Mouse (Mus musculus) hindbrain, embryonic 14.5 days (tissue): Measurements from ENCODE around the gene Nde1. TPM values are rescaled to one million over a fixed set of nuclear protein-coding genes. Genes with fewer than 3 reads are reported as not detected.

Experiments used
- ATAC-seq: fragments of 200-750 bp; cut with Nextera tagmentation; 2 replicates; pipeline ENCODE4 v1.8.0; 2017; ENCODE audit warnings: moderate number of reproducible peaks, mild to moderate bottlenecking, moderate TSS enrichment, moderate library complexity; ENCODE audit not compliant: low FRiP score
- DNase-seq: peaks from one replicate; pipeline ENCODE4 v3.0.0-alpha.2; 2015; ENCODE audit warnings: low spot score
- H3K27ac ChIP-seq: fragments of 300-500 bp; sonication (generic); 2 replicates; pipeline ENCODE4 v1.5.1; 2014; ENCODE audit warnings: mild to moderate bottlenecking, moderate library complexity
- H3K27me3 ChIP-seq: fragments of 300-500 bp; sonication (generic); 2 replicates; pipeline ENCODE4 v1.6.1; 2014; ENCODE audit warnings: mild to moderate bottlenecking, low read length, mixed read lengths; ENCODE audit not compliant: control insufficient read depth, insufficient read depth
- H3K36me3 ChIP-seq: fragments of 300-500 bp; sonication (generic); replicated peaks from 2 replicates; pipeline ENCODE4 v1.6.1; 2014; ENCODE audit not compliant: control insufficient read depth, insufficient read depth
- H3K4me1 ChIP-seq: fragments of 300-500 bp; sonication (generic); replicated peaks from 2 replicates; pipeline ENCODE4 v1.6.1; 2014; ENCODE audit warnings: antibody characterized with exemption, low read length, mixed read lengths; ENCODE audit not compliant: control insufficient read depth, insufficient read depth
- H3K4me2 ChIP-seq: fragments of 300-500 bp; sonication (generic); replicated peaks from 2 replicates; pipeline ENCODE4 v1.6.1; 2014; ENCODE audit warnings: mild to moderate bottlenecking, moderate library complexity
- H3K4me3 ChIP-seq: fragments of 300-500 bp; sonication (generic); replicated peaks from 2 replicates; pipeline ENCODE4 v1.5.1; 2014; ENCODE audit warnings: mild to moderate bottlenecking, low read length
- H3K9ac ChIP-seq: fragments of 300-500 bp; sonication (generic); 2 replicates; pipeline ENCODE4 v1.6.1; 2014
- H3K9me3 ChIP-seq: fragments of 300-500 bp; sonication (generic); 2 replicates; pipeline ENCODE4 v1.6.1; 2016; ENCODE audit warnings: low read length; ENCODE audit not compliant: control insufficient read depth
- WGBS: fragments of 180-500 bp; shearing (Covaris S2); extraction: QIAGEN DNeasy Blood & Tissue Kit; methylation state at CpG from one replicate; pipeline ENCODE4 v1.1.7; 2014; 5-methylcytosine and 5-hydroxymethylcytosine counted together
- polyA plus RNA-seq: library from polyadenylated mRNA; unstranded; fragments of >200 nt; fragmentation: Nextera tagmentation; extraction: Ambion mirVana; gene quantifications from 2 replicates; pipeline ENCODE4 v1.2.1, GENCODE M21; 2014

Gene Nde1
- polyA plus RNA-seq, 1 experiment from 2014 or later: 22.7 TPM

GRCm38 (mm10) chr16:14182360-14182759 lies 19.3 kb downstream of the Nde1 start:
- Histone ChIP-seq H3K4me2 (no peak overlapping the region), H3K36me3 (peaks cover 16% of the 10 kb centered on the region), H3K9ac (no peak overlapping the region), H3K27me3 (no peaks in the 10 kb centered on the region), H3K9me3 (no peaks in the 10 kb centered on the region), H3K4me1 (no peaks in the 10 kb centered on the region; the same call in 1 of the 2 replicates), H3K27ac (no peak overlapping the region), H3K4me3 (no peak overlapping the region)
- DNase-seq: no peak
- 91% methylated on average over 5 of the region's 5 CpGs for WGBS
- no peak for ATAC-seq

DNA sequence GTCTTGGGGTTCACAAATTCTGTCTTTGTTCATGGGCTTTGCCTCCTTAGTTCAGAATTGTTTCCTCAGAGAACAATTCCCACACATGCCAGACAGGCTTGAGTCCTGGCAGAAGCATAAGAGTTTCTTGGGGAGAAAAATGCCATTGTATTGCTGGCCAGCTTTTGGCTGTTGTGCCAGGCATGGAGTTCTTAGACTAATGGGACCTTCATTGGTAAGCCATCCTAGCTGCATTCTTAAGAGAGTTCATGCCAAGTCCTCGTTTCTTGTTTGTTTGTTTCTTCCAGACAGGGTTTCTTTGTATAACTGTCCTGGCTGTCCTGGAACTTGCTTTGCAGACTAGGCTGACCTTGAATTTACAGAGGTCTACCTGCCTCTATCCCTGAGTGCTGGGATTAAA lies 20.8 kb downstream of the Nde1 start:
- Histone ChIP-seq H3K4me2 (no peak overlapping the region), H3K4me1 (no peaks in the 10 kb centered on the region; the same call in 1 of the 2 replicates), H3K27me3 (no peaks in the 10 kb centered on the region), H3K9ac (no peak overlapping the region), H3K4me3 (no peak overlapping the region), H3K36me3 (peaks cover 14% of the 10 kb centered on the region), H3K27ac (no peak overlapping the region), H3K9me3 (no peaks in the 10 kb centered on the region)
- DNase-seq: no peak
- WGBS: 73% methylated on average over 1 of the region's 1 CpGs
- no peak for ATAC-seq

DNA sequence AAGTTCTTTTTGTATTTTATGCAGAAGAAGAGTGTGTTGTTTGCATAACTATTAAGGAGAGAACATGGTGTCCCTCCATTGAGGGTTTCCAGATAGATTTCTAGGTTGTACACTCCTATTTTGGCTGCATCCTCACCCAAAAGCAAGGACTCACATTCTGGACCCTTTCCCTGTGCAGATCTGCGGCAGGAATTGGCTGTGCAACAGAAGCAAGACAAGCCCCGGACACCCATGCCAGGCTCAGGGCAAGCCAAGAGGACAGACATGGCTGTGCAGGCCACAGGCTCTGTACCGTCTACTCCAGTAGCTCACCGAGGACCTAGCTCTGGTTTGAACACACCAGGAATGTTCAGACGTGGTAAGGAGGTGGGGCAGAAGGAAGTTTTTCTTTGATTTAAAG lies 22.4 kb downstream of the Nde1 start:
- H3K9ac ChIP-seq: no peak overlapping the region
- H3K36me3 ChIP-seq: peaks cover 27% of the 10 kb centered on the region
- no peaks in the 10 kb centered on the region; the same call in 1 of the 2 replicates for H3K4me1 ChIP-seq
- DNase-seq (no peak), ATAC-seq (no peak)
- H3K27me3 ChIP-seq: no peaks in the 10 kb centered on the region
- H3K4me2 ChIP-seq: no peak overlapping the region
- WGBS: 94% methylated on average over 5 of the region's 5 CpGs
- no peak overlapping the region for H3K4me3 ChIP-seq
- no peak overlapping the region for H3K27ac ChIP-seq
- H3K9me3 ChIP-seq: no peaks in the 10 kb centered on the region

DNA sequence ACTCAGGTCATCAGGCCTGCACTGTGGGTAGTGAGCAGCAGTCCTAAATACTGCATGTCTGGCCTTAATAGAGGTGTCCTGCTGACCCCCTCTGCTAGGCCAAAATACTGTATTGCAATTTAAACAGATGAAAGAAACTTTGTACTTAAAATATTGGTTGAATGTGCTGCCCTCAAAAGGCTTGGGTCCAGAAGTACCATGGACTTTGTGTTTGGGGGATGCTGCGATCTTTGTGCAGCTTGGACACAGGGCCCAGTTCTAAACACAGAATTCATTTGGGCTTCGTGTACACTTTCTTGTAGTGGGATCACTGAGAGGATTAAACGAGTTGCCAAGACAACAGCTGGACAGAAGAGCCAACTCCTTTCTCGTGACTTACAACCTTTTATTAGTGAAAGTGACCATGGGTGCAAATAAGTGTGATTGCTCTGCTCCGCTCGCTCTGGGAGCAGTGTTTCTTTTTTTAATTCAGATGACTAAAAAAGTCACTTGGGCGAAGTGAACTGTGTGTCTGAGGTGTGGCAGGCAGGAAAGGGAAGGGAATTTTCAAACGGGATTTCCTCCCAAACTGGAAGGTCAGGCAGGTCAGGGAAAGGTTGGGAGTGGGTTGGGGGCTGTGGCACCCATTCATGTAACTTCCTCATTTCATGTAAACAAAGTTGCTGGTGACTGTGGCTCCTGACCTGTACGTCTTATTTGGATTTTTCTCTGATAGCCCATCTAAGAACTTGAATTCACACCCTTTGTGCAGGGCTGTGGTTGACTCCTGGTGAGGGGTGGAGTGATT lies 31.3 kb downstream of the Nde1 start:
- DNase-seq: no peak
- no peak for ATAC-seq
- no peak overlapping the region for H3K4me2 ChIP-seq
- H3K9ac ChIP-seq: no peak overlapping the region
- H3K4me3 ChIP-seq: no peak overlapping the region
- H3K27me3 ChIP-seq: no peaks in the 10 kb centered on the region
- H3K4me1 ChIP-seq: no peaks in the 10 kb centered on the region
- 73% methylated on average over 9 of the region's 9 CpGs for WGBS
- H3K36me3 ChIP-seq: peaks cover 27% of the 10 kb centered on the region
- H3K9me3 ChIP-seq: no peaks in the 10 kb centered on the region
- H3K27ac ChIP-seq: no peak overlapping the region

DNA sequence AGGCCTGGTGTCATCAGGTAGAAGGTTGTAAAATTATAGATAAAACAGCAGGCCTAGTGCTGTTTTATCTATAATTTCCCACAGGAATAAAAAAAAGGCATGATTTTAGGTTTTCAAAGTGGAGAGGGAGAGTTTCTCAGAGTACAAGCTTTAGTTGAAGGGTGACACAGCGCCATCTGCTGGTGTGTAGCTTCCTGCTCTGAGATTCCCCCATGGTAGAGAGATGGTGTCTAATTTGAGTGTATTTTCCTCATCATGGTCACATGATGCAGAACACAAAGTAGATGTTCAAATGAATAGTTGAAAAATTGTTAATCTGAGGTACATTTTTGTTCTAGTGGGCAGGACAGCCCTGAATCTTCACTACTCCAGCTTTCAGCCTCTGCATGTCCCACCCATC lies 32.4 kb downstream of the Nde1 start:
- Histone ChIP-seq H3K27me3 (no peaks in the 10 kb centered on the region), H3K4me3 (no peak overlapping the region), H3K4me2 (no peak overlapping the region), H3K9ac (no peak overlapping the region), H3K36me3 (peaks cover 16% of the 10 kb centered on the region; the same call in 1 of the 2 replicates), H3K9me3 (no peaks in the 10 kb centered on the region), H3K27ac (no peak overlapping the region), H3K4me1 (no peaks in the 10 kb centered on the region)
- WGBS: 30% methylated on average over 1 of the region's 1 CpGs
- DNase-seq (peak; percentile 65), ATAC-seq (no peak)

DNA sequence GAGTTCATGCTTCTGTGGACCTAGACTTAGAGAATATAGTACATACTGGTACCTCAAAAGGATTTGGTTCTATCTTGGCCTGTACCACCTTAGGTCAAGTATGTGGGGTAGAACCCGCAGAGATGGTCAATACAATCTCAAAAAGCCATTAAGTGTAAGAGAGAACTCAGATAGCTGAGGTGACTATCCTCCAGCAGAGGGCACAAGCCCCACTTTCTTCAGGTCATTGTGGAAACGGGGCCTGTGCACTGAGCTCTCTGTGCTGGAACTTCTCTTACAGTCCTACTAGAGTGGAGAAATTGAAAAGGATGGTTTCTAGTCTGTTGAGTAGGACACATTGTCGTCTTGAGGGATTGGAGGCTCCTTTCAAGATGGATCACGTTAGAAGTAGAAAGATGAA lies 35.7 kb downstream of the Nde1 start:
- no peak overlapping the region for H3K27ac ChIP-seq
- H3K4me2 ChIP-seq: no peak overlapping the region
- H3K9me3 ChIP-seq: no peaks in the 10 kb centered on the region
- ATAC-seq (no peak), DNase-seq (no peak)
- no peaks in the 10 kb centered on the region for H3K4me1 ChIP-seq
- no peaks in the 10 kb centered on the region for H3K27me3 ChIP-seq
- no peak overlapping the region for H3K4me3 ChIP-seq
- 81% methylated on average over 4 of the region's 4 CpGs for WGBS
- no peak overlapping the region for H3K9ac ChIP-seq
- no peaks in the 10 kb centered on the region for H3K36me3 ChIP-seq

DNA sequence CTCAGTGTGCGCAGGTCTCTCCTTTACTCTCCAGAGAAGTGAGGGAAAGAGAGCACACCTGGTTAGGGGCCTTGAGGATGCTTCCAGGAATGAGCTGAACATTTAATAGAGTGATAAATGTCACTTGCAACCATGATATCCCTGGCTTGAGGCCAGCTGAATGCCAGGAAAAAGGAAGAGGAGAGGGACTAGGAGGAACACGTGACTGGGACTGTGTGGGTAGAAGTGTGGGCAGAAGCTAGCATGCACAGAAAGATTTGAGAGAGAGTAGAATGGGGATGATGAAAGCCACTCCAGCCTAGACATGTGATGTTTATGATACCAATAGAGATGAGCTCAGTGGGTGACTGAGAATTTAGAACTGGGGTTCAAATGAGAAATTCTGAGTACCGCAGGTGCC lies 52.1 kb downstream of the Nde1 start:
- no peak for ATAC-seq
- 88% methylated on average over 3 of the region's 3 CpGs for WGBS
- no peak overlapping the region for H3K4me3 ChIP-seq

GRCm38 (mm10) chr16:14237100-14237723 lies 74.1 kb downstream of the Nde1 start:
- WGBS: 24% methylated on average over 6 of the region's 6 CpGs
- peak; percentile 85 for DNase-seq
- no peak overlapping the region for H3K27ac ChIP-seq
- no peaks in the 10 kb centered on the region for H3K36me3 ChIP-seq
- H3K9me3 ChIP-seq: no peaks in the 10 kb centered on the region
- H3K4me2 ChIP-seq: no peak overlapping the region
- 0 out of 2 replicates have a peak overlapping the region, but pooled peaks have one; percentile 16 for H3K9ac ChIP-seq
- ATAC-seq: peak; percentile 80
- no peaks in the 10 kb centered on the region for H3K4me1 ChIP-seq
- no peak overlapping the region for H3K4me3 ChIP-seq
- H3K27me3 ChIP-seq: no peaks in the 10 kb centered on the region

More for the DNA sequence above, 52.1 kb downstream of the Nde1 start:
- H3K4me1 ChIP-seq: no peaks in the 10 kb centered on the region
- no peak for DNase-seq
- H3K4me2 ChIP-seq: no peak overlapping the region
- no peaks in the 10 kb centered on the region for H3K36me3 ChIP-seq
- no peaks in the 10 kb centered on the region for H3K27me3 ChIP-seq
- no peaks in the 10 kb centered on the region for H3K9me3 ChIP-seq
- H3K27ac ChIP-seq: no peak overlapping the region
- no peak overlapping the region for H3K9ac ChIP-seq

DNA sequence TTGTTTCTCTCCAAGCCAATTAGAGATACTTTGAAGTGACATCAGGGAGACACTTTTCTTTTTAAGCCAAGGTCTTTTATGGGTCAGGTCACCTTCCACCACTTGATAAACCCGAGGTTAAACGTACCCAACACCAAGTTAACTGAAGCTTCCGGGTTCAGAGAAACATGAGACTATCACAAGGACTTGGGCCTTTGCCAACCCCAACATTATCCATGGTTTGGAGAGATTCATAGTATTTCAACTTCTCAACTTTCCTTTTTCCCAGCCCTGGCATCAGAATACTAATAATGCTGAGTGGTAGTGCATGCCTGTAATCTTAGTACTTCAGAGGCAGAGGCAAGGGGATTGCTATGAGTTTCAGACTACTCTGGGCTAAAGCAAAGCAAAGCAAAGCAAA lies 79.0 kb downstream of the Nde1 start:
- Histone ChIP-seq H3K4me2 (no peak overlapping the region), H3K4me3 (no peak overlapping the region), H3K27ac (no peak overlapping the region), H3K9ac (no peak overlapping the region), H3K9me3 (no peaks in the 10 kb centered on the region), H3K27me3 (no peaks in the 10 kb centered on the region), H3K4me1 (no peaks in the 10 kb centered on the region), H3K36me3 (no peaks in the 10 kb centered on the region)
- DNase-seq (no peak), ATAC-seq (no peak)
- WGBS: 90% methylated on average over 3 of the region's 3 CpGs
